Mouse (Mus musculus) brain, embryonic 18.5 days (tissue): Measurements from ENCODE around the gene Crbn.

Experiments
- DNase-seq: peaks from one replicate; pipeline ENCODE4 v3.0.0-alpha.2; 2012; ENCODE audit warnings: low read depth, low spot score

The Crbn gene

DNA sequence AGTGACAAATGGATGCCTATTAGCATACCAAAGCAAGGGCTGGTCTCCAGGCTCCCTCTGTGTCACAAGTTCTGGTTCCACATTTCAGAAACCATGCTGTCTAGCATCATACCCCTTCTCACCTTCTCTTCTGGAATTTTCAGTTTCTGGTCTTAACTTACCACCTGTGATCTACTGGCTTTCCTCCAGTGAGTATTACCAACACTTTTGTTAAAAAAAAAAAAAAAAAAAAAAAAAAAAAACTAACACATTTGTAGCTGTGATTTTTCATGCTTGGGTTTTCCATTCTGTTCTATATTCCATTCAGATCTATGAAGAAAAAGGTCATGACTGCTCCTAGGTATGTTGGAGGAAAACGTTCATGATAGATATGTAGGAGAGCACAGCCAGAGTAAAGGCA lies 34.0 kb downstream of the Crbn start:
- DNase-seq: no peak

DNA sequence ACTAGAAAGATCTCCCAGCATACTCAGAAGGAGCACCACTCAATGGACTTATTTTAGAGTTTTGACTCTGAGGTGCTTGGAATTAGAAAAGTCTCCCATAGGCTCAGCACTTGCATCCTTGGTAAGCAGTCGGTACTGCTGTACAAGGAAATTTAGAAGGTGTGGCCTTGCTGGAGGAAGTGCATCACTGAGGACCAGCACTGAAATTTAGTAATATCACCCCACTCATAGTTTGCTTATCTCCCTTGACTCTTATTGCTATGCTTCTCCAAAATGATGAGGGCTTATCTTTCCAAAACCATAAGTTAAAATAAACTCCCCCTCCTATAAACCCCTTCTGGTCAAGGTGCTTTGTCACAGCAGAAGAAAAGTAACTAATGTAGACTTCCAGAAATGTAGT lies 38.4 kb downstream of the Crbn start:
- no peak for DNase-seq

DNA sequence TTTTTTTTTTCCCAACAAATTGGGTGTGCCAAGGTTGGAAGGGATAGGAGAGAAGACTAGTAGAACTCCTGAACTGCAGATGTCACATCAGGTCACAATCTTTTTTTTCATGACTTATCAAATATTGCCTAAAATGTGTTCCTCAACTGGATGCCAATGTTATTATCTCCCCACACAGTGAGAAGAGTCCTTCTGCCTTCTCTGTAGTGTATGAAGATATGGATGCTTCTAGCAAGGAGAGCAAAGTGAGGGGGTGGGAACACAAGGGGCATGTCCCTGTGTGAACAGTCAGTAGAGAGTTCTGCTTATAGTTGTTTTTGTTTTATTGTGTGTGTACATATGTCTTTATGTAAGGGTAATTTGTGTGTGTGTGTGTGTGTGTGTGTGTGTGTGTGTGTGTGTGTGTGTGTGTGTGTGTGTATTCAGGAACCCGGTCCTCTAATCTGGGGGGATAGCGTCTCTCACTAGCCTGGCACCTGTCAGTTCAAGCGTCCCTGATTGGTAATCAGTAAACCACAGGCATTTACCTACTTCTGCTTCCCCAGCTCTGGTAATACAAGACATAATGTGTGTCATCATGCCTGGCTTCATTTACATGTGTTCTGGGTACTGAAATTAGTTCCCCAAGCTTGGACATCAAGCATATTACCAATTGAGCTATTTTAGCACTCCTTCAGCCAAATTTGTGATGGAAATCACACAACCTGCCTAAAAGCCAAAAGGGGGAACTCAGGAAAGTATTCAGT lies 39.2 kb downstream of the Crbn start:
- DNase-seq: no peak

DNA sequence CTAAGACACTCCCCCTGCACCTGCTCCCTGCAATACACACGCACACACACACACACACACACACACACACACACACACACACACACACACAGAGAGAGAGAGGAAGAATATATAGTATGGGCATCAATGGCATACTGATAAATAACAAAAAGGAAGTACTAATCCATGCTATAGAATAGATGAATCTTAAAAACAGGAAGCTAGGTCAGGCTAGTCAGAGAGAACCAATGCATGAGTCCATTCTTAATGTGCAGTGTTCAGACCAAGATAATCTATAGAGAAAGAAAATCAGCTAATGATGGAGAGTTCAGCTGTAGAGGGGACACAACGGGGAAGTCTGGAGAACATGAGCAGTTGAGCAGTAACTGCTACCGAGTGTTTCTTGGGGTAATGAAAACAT lies 41.6 kb downstream of the Crbn start:
- no peak for DNase-seq

DNA sequence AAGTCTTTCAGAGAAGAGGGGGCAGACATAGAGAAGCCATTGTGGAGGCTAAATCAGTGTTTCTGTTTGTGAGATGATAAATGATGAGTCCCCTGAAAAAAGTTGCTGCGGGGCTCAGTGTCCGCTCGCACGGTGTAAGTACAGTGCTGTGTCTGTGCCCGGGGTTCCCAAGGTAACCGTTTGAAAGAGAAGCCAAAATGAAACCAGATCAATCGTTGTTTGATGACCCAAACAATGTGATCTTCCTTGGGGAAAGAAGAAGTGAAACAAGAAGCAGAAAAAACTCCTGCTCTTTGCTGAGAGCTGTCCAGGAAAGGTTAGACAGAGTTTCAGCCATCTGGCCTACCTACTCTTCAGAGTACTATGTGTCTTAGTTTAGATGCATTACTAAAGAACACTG lies 49.6 kb downstream of the Crbn start:
- no peak for DNase-seq

DNA sequence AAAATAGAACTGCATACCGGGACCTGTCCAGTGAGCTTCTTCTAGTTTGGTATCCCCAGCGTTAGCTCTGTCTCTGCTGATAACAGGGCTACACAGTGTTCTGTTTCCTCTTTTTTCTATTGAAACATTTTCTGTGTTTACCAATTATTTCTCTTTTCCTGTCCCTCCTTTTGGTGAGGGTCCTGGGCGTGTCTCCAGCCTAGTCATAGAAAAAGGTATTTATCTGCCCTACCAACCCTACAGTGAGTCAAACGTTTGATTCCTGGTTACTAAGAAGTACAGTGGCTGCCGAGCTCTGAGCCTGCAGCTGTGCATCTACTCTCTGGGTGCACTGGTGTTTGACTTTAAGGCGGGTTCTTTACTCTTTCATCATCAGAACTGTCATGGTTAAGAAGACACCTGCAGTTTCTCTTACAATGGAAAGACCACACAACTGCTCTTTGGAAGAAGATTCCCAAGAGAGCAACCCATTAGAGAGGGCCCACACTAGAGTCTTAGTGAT lies 50.9 kb downstream of the Crbn start, which contains the start of gene Il5ra:
Il5ra (minus strand) TSS at position 151 of the 502 bp plus-strand sequence.
- DNase-seq: no peak

DNA sequence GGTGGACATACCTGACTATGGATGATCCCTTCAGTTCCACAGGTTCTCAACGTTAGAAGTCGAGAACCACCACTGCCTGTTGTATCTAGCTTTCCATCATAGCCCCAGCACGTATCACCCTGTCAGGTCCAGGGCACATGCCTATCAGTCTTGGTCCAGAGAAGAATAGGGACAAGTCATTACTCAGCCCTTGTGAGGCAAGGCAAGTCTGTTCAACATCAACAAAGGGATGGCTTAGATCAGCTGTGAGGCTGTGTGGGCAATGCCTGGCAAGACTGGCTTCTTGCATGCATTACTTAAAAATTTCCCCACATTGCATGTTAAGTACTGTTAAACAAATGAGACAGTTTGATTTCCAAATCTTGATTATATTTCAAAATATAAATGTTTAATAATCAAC lies 52.1 kb downstream of the Crbn start:
- DNase-seq: no peak

DNA sequence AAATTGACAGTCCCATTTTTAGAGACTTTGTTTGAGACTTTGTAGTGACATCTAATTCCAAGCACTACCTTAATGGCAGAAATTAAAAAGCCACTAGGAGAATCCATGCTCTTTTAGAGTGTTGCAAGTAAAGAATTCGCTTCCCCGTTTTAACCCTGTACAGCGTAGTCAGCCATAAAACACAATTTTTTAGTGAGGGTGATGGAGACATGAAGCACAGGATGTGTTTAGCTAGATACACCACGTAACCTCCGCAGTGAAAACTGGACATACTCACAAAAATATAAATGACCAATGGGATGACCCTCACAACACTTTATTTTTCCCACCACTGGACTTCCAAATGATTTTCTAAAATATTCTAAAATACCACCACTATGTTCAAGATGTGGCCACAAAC lies 52.6 kb downstream of the Crbn start:
- DNase-seq: no peak

DNA sequence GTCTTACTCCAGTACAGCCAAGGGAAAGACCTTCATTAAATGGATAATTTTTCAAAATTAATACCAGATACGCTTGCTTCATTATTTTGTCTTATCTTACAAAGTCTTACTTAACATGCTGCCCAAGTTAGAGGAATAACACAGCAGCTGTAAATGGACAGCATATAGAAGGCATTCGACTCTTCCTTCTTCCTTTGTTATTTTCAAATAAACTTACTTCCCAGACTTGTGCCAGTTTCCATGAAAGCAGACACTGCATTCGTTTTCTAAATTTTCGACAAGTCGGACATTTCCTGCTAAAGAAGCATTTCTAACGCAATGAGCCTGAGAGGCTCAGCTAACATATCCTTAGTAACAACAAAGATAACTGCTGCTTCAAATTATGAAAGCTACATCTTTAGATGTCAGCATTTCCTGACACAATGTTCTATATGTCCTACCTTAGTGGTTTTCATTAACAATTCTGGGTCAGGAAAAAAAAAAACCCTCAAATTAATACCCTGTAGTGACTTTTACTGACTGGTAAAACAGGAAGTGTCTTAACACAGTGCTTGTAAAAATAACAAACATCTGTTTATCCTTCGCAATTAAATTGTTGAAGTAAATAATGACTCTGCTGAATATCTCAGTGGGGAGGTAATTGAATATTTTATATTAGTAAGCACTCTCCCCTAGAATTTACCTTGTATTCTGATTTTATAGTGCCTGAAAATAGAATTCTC lies 54.0 kb downstream of the Crbn start:
- no peak for DNase-seq

DNA sequence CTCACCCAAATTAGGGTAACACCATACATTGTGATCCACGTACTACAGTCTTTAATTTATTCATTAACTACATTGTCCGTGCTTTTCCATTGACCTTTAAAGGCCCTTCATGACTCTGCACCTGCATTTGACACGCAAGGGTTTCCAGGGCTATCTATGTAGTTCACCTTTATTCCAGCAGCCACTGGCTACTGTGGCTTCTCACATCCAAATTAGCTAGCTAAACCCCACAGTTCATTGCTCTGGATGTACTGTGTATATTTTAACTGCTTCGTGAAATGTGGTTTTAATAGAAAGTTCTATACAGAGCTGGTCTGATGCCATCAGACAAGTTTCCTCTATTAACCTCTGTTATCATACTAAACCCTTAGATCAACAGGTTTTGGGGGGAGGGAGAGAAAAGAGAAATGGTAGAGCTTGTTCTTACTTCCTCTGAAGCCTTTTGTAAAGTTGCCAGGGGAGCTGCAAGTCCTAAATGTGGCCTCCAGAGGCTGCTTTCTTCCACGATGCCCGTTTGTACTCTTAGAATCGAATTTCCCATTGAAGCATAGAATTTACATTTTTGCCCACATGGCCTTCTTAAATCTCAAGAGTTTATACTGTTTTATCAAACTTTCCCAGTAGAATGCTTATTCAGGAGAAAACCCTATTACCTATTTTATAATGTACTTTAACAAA lies 56.2 kb downstream of the Crbn start:
- no peak for DNase-seq

DNA sequence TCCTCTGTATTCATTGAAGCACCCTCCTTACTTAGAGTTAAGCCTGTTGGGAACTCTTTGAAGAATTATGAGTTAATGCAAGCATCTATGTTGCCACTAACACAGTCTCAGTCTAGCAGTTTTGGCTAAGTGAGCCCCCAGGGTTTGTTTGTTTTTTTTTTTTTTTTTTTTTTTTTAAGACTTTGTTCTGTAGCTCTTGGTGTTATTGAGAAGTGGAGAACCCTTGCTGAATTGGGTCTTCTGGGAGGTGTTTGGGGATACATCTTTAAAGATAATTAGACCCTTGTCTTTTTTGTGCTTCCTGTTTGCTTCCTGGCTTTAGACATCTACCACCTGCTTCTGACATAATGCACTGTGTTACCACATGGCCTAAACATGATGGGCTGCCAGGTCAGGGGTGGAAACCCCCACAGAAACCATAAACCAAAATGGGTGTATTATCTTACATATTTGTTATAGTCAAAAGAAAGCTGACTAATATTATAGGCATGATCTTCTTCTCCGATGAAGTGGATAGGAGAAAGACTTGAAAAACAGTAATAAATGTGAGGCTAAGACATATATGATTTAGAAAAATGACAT lies 59.5 kb downstream of the Crbn start:
- no peak for DNase-seq

DNA sequence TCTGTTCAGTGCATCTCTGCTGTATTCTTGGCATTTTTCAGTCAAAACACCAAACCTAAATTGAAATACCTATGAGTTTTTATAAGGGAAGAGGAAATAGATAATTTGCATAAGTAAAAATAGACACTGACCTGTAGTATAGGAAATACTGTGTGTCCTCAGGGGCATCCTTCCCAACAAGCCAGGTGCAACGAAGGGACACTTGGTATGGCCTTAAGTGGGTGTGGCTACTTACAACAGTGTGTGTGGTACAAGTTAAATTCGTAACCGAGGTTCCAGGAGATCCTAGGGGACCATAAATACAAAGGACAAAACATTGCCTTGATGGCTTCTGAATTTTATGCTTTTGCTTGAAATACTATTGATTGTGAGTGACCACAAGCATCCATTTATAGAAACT lies 61.6 kb downstream of the Crbn start:
- DNase-seq: no peak

DNA sequence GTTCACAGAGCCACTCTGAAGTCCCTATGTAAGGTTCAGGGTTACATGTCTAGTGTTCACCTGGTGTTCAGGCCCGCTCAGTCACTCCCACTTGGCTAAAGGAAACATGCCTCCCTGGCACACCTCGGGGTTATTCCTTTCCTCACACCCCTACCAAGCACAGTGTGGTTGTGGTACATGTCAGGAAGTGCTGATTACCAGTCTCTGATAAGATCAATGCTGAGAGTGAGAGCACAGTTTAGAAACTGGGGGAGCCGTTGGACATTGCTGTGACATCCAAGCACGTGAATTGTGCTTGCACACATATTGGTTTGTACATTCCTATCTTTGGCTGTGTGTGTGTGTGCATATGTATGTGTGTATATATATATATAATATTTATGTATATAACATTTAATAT lies 67.3 kb downstream of the Crbn start:
- no peak for DNase-seq
